Mouse (Mus musculus) spleen, adult 2 months (tissue): ENCODE measurements around the gene Cutal. TPM values are rescaled to one million over a fixed set of nuclear protein-coding genes. Genes with fewer than 3 reads are reported as not detected.
"Not testable (repeated sequence)": the region's sequence is repeated elsewhere in the genome, so short reads cannot be mapped to it uniquely, and the experiment has no call there.

Experiments used
- DNase-seq, 2 experiments: peaks; one replicate each; pipeline versions ENCODE4 v3.0.0 to v3.0.0-alpha.2; 2012 to 2021; ENCODE audit warnings: low spot score in 2 of 2, low read depth in 1 of 2
- H3K27ac ChIP-seq: fragments of 200-500 bp; 2 replicates; pipeline ENCODE4 v1.5.1; 2012; ENCODE audit warnings: low read length, inconsistent platforms; ENCODE audit not compliant: insufficient read depth
- H3K27me3 ChIP-seq: fragments of 200-500 bp; 2 replicates; pipeline ENCODE4 v1.6.1; 2012; ENCODE audit warnings: mild to moderate bottlenecking, moderate library complexity, low read length, inconsistent platforms; ENCODE audit not compliant: control insufficient read depth, insufficient read depth
- H3K36me3 ChIP-seq: fragments of 200-500 bp; 2 replicates; pipeline ENCODE4 v1.6.1; 2012; ENCODE audit warnings: mild to moderate bottlenecking, low read length, inconsistent platforms; ENCODE audit not compliant: control insufficient read depth, insufficient read depth
- H3K4me1 ChIP-seq: fragments of 200-500 bp; 2 replicates; pipeline ENCODE4 v1.6.1; 2011; ENCODE audit warnings: inconsistent platforms; ENCODE audit not compliant: control insufficient read depth, insufficient read depth, insufficient read length
- H3K4me3 ChIP-seq: fragments of 200-500 bp; 2 replicates; pipeline ENCODE4 v1.5.1; 2011; ENCODE audit warnings: mild to moderate bottlenecking, inconsistent platforms; ENCODE audit not compliant: insufficient read depth, insufficient read length; ENCODE audit errors: extremely low read depth
- CTCF ChIP-seq: fragments of 200-500 bp; IDR thresholded peaks from 2 replicates; pipeline ENCODE4 v1.5.1; 2011; ENCODE audit warnings: mild to moderate bottlenecking, inconsistent platforms; ENCODE audit not compliant: insufficient read depth, insufficient read length, insufficient replicate concordance; ENCODE audit errors: extremely low read depth
- POLR2A ChIP-seq: fragments of 200-500 bp; IDR thresholded peaks from 2 replicates; pipeline ENCODE4 v1.6.1; 2011; ENCODE audit warnings: low read depth, low read length, inconsistent platforms
- WGBS: fragments of 180-500 bp; shearing (Covaris S2); methylation state at CpG from one replicate; pipeline ENCODE4 v1.1.7; 2018; 5-methylcytosine and 5-hydroxymethylcytosine counted together
- polyA plus RNA-seq: library from polyadenylated mRNA; depleted of rRNA; stranded (reverse); fragments of >200 nt; gene quantifications from 2 replicates; pipeline ENCODE4 v1.2.3, GENCODE M21; 2012

The Cutal gene
- polyA plus RNA-seq, 1 experiment: not detected

DNA sequence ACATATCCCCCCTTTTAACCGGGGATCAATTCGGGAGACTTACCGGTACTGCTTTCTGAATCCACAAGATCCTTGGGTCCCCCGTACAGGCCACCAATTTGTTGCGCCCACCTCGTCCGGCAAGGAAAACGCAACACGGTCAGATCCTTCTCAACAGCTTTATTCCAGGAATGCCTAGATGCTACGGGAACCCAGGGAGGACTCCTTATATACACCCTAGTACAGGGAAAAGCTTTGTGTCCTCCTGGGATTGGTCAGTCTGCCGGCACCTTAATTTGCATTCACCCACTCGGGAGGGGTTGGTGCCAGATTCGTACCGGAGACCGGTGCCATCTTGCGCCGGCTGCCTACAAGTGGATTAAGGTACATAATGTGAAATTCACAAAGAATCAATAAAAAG, 40.6 kb upstream of the Cutal start:
- no peaks in the 10 kb centered on the region for H3K27me3 ChIP-seq
- no peaks in the 10 kb centered on the region for H3K4me1 ChIP-seq
- TF ChIP-seq CTCF (no peak), POLR2A (no peak)
- H3K27ac ChIP-seq: no peak overlapping the region
- no peak overlapping the region for H3K4me3 ChIP-seq
- DNase-seq: no peak
- H3K36me3 ChIP-seq: no peaks in the 10 kb centered on the region
- WGBS: 94% methylated on average over 17 of the region's 17 CpGs

DNA sequence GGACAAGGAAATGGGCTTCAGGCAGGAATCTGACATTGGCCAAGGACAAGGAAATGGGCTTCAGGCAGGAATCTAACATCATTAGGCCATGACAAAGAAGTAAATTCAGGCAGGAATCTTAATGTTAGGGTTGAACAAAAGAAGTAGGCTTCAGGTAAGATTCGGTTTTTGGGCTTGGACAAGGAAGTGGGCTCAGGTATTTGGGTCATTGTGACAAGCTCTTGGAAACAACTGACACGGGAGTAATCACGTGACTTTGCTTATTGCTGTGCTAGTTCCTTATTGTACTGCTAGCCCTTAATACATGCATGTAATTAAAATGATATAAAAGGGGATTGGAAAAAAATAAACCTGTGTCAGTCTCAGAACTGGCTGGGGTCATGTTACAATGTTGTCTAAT, 38.5 kb upstream of the Cutal start:
- Histone ChIP-seq H3K4me1 (no peaks in the 10 kb centered on the region), H3K27me3 (no peaks in the 10 kb centered on the region), H3K36me3 (no peaks in the 10 kb centered on the region), H3K4me3 (no peak overlapping the region), H3K27ac (no peak overlapping the region)
- DNase-seq: no peak
- 73% methylated on average over 3 of the region's 3 CpGs for WGBS
- TF ChIP-seq POLR2A (no peak), CTCF (no peak)

DNA sequence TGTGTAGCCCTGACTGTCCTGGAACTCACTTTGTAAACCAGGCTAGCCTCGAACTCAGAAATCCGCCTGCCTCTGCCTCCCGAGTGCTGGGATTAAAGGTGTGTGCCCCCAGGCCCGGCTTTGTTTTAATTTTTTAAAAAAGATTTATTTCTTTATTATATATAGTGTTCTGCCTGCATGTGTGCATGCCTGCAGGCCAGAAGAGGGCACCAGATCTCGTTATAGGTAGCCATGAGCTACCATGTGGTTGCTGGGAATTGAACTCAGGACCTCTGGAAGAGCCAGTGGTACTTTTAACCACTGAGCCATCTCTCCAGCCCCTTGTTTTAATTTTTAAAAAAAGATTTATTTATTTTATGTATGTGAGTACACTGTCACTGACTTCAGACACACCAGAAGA, 34.1 kb upstream of the Cutal start:
- H3K4me3 ChIP-seq, H3K27ac ChIP-seq, H3K4me1 ChIP-seq, H3K36me3 ChIP-seq, H3K27me3 ChIP-seq, DNase-seq: not testable (repeated sequence)
- 79% methylated on average over 5 of the region's 5 CpGs for WGBS

DNA sequence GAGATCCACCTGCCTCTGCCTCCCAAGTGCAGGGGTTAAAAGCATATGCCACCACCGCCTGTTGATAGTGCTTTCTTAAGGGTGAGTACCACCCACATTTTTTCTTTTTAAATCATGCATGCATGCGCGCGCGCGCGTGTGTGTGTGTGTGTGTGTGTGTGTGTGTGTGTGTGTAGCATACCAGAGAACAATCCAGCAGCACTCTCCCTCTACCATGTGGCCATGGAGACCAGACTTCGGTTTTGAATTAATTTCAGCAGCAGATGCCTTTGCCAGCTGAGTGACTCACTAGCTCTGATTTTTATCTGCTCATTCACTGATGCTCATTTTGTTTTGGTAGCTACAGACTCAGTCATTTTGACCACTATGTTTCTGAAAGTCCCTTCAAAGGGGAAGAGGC, 32.5 kb upstream of the Cutal start:
- TF ChIP-seq CTCF (no peak), POLR2A (no peak)
- Histone ChIP-seq H3K4me1 (no peaks in the 10 kb centered on the region), H3K27ac (no peak overlapping the region), H3K27me3 (no peaks in the 10 kb centered on the region), H3K4me3 (no peak overlapping the region), H3K36me3 (no peaks in the 10 kb centered on the region)
- 91% methylated on average over 8 of the region's 8 CpGs for WGBS
- DNase-seq: no peak

DNA sequence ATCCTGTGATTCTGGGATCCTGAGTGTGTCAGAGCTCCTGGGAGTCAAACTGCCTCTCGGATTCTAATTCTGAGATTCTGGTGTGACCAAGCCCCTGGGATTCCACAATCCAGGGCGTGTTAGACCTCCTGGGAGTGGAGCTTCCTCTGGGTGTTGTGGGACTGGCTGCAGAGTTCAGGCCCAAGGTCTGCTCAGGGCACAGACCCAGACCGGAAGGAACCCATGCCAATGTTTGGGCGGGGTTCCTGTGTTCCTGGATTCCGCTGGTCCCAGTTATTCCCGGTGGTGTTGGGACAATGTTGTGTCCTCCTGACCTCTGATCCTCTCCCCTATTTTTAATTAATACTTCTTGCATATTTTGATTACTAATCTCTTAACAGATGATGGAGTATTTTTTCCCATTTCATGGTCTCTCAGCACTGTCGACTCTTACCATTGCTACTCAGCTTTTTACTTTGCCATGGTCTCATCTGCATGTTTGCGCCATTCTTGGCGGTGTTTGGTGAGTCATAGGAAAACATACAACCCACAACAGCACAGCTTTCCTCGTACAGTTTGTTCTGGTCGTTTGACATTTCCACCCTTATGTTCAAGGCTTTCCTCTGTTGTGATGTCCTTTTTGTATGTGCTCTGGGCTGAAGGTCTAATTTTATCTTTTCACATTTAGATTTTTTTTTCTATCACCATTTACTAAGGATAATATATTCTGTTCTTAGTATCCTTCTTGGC, 30.8 kb upstream of the Cutal start:
- no peak for DNase-seq
- no peak overlapping the region for H3K4me3 ChIP-seq
- WGBS: 73% methylated on average over 11 of the region's 11 CpGs
- no peaks in the 10 kb centered on the region for H3K36me3 ChIP-seq
- TF ChIP-seq CTCF: no peak
- TF ChIP-seq POLR2A: no peak
- no peaks in the 10 kb centered on the region for H3K27me3 ChIP-seq
- no peak overlapping the region for H3K27ac ChIP-seq
- no peaks in the 10 kb centered on the region for H3K4me1 ChIP-seq

DNA sequence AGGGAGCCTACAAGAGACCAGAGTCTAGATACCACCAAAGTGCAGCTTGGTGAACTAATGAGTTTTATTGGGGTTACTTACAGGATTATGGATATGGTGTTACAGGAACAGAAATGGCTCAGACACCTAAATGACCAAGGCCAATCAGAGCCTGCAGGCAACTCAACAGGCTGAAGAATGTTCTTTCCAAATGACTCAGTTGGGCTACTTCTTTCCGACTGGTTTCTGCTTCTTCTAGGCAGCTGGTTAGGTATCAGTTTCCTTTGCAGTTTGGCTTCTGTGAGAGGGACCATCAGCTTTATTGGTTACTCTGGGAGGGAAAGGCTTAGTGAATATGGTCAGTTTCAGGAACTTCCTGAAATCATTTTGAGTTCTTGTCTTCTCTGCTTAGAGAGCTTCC, 26.5 kb upstream of the Cutal start:
- no peak overlapping the region for H3K27ac ChIP-seq
- DNase-seq: no peak
- no peak overlapping the region for H3K4me3 ChIP-seq
- H3K36me3 ChIP-seq: peaks cover 8% of the 10 kb centered on the region
- no peaks in the 10 kb centered on the region for H3K4me1 ChIP-seq
- no peak for TF ChIP-seq POLR2A
- no peak for TF ChIP-seq CTCF
- WGBS: 89% methylated on average over 1 of the region's 1 CpGs
- H3K27me3 ChIP-seq: no peaks in the 10 kb centered on the region

DNA sequence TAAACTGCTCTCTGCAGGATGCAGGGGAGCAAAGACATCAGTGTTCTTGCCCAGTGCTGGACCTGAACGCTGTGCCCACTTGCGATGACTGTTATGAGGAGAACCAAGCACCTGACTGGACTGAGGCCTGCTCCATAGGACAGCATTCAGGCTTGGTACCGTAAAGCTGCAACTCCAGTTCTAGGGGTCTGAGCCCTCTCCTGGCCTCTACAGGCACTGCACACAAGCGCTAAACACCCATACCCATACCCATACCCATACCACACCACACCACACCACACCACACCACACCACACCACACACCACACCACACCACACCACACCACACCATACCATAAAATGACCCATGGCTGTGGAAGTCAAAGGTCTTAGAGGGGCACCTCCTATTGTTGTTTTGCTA, 18.9 kb upstream of the Cutal start:
- TF ChIP-seq POLR2A: no peak
- TF ChIP-seq CTCF: peak; percentile 20; the same call in 1 of the 2 replicates
- no peak overlapping the region for H3K4me3 ChIP-seq
- no peaks in the 10 kb centered on the region for H3K27me3 ChIP-seq
- WGBS: 99% methylated on average over 4 of the region's 4 CpGs
- H3K36me3 ChIP-seq: peaks cover 55% of the 10 kb centered on the region
- no peak overlapping the region for H3K27ac ChIP-seq
- no peak for DNase-seq
- H3K4me1 ChIP-seq: no peaks in the 10 kb centered on the region
